Comparison of ENCODE assay signal across 8 mouse cellular contexts in the genomic region with DNA sequence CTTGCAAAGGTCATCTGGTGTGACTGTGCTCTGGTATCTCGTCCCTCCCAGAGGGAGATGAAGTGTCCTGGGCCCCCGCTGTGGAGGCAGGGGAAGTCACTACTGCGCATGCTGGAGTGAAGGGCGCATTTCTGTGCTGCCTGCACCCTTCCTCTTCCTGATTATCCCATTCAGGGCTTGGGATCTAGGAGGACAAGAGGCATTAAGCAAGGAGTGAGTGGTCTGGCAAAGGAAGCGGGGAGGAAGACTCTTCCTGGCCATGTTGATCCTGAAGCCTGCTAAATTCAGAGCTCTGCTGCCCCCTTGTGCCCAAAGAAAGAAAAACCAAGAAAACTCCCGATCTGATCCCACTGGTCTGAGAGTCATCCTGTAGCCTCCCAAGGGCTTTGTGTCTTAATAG. TPM values are rescaled to one million over a fixed set of nuclear protein-coding genes. Genes with fewer than 3 reads are reported as not detected.
A peak's percentile ranks its signal among the peaks of the same experiment; 100 is the strongest.
DNase-seq lines count a peak whose midpoint lies in the region; ATAC-seq lines count a peak whose summit lies in the region.

No protein-coding gene starts in this region.

- no peak overlapping the region for H3K4me3 ChIP-seq in embryonic facial prominence, embryonic 11.5 days (ENCODE audit: low read depth, low read length)
- no peak overlapping the region for H3K4me3 ChIP-seq in limb, embryonic 11.5 days (ENCODE audit: low read depth, low read length)
- H3K4me3 ChIP-seq in midbrain, embryonic 14.5 days (replicated peaks; ENCODE audit: low read depth, low read length): no peak overlapping the region

- DNase-seq in 416B (ENCODE audit: low read depth): peak; percentile 67
- peak; percentile 55 to 83 for DNase-seq in adrenal gland, postnatal 36 days
- DNase-seq in embryonic facial prominence, embryonic 11.5 days (ENCODE audit: low spot score): peak; percentile 94
- DNase-seq in heart, adult 11 months: peak; percentile 98
- DNase-seq in kidney, adult 11 months: peak; percentile 34
- DNase-seq in limb, embryonic 11.5 days (ENCODE audit: low spot score): peak; percentile 89
- DNase-seq in midbrain, embryonic 14.5 days: peak; percentile 95
- DNase-seq in spleen, postnatal 36 days (ENCODE audit: low spot score in 2 of 2): peak; percentile 8 to 38

- H3K27me3 ChIP-seq in embryonic facial prominence, embryonic 11.5 days (ENCODE audit: control insufficient read depth, insufficient read depth, low read length): no peaks in the 10 kb centered on the region
- H3K27me3 ChIP-seq in limb, embryonic 11.5 days (ENCODE audit: control insufficient read depth, insufficient read depth, low read length): no peaks in the 10 kb centered on the region
- H3K27me3 ChIP-seq in midbrain, embryonic 14.5 days (ENCODE audit: control insufficient read depth, insufficient read depth, low read length): no peaks in the 10 kb centered on the region

- peak overlapping the region; percentile 34 for H3K4me2 ChIP-seq in embryonic facial prominence, embryonic 11.5 days (ENCODE audit: low read depth, low read length)
- H3K4me2 ChIP-seq in limb, embryonic 11.5 days (ENCODE audit: low read depth, severe bottlenecking): no peak overlapping the region
- peak overlapping the region; percentile 31 for H3K4me2 ChIP-seq in midbrain, embryonic 14.5 days (ENCODE audit: low read length)

- no peaks in the 10 kb centered on the region; the same call in 1 of the 2 replicates for H3K4me1 ChIP-seq in embryonic facial prominence, embryonic 11.5 days (ENCODE audit: control insufficient read depth, insufficient read depth, low read length)
- H3K4me1 ChIP-seq in limb, embryonic 11.5 days (ENCODE audit: control insufficient read depth, insufficient read depth, low read length): no peaks in the 10 kb centered on the region
- H3K4me1 ChIP-seq in midbrain, embryonic 14.5 days (ENCODE audit: control insufficient read depth, insufficient read depth, low read length): no peaks in the 10 kb centered on the region

- H3K36me3 ChIP-seq in embryonic facial prominence, embryonic 11.5 days (replicated peaks; ENCODE audit: control insufficient read depth, insufficient read depth, low read depth, low read length): no peaks in the 10 kb centered on the region
- no peaks in the 10 kb centered on the region for H3K36me3 ChIP-seq in limb, embryonic 11.5 days (ENCODE audit: control insufficient read depth, insufficient read depth, low read length)
- no peaks in the 10 kb centered on the region for H3K36me3 ChIP-seq in midbrain, embryonic 14.5 days (ENCODE audit: control insufficient read depth, insufficient read depth, low read length)

- 31% methylated on average over 6 of the region's 6 CpGs for WGBS in embryonic facial prominence, embryonic 11.5 days
- WGBS in limb, embryonic 11.5 days: 21% methylated on average over 6 of the region's 6 CpGs
- WGBS in midbrain, embryonic 14.5 days: 34% methylated on average over 6 of the region's 6 CpGs

- no peak for ATAC-seq in embryonic facial prominence, embryonic 11.5 days (replicated peaks; ENCODE audit: insufficient number of reproducible peaks, low FRiP score, low TSS enrichment, low read depth)
- ATAC-seq in limb, embryonic 11.5 days (ENCODE audit: insufficient number of reproducible peaks, low FRiP score, low TSS enrichment, low read depth): no peak
- ATAC-seq in midbrain, embryonic 14.5 days (ENCODE audit: low FRiP score, low TSS enrichment): no peak

- no peaks in the 10 kb centered on the region for H3K9me3 ChIP-seq in embryonic facial prominence, embryonic 11.5 days (replicated peaks; ENCODE audit: control insufficient read depth, low read length)
- no peaks in the 10 kb centered on the region for H3K9me3 ChIP-seq in limb, embryonic 11.5 days (ENCODE audit: control insufficient read depth, low read length)
- H3K9me3 ChIP-seq in midbrain, embryonic 14.5 days (ENCODE audit: control insufficient read depth, low read length): no peaks in the 10 kb centered on the region

- no peak overlapping the region for H3K27ac ChIP-seq in embryonic facial prominence, embryonic 11.5 days (replicated peaks; ENCODE audit: low read depth, low read length)
- no peak overlapping the region for H3K27ac ChIP-seq in limb, embryonic 11.5 days (replicated peaks; ENCODE audit: low read depth, low read length)
- no peak overlapping the region for H3K27ac ChIP-seq in midbrain, embryonic 14.5 days (replicated peaks; ENCODE audit: low read depth, low read length)

- peak overlapping the region; percentile 29; the same call in 1 of the 2 replicates for H3K9ac ChIP-seq in embryonic facial prominence, embryonic 11.5 days (replicated peaks; ENCODE audit: low read length)
- H3K9ac ChIP-seq in limb, embryonic 11.5 days (ENCODE audit: low read length): no peak overlapping the region
- H3K9ac ChIP-seq in midbrain, embryonic 14.5 days (replicated peaks; ENCODE audit: low read length): no peak overlapping the region

RNA-seq across cellular contexts. Expression of gene Nnmt, which starts 13.6 kb away (rescaled TPM):
- total RNA-seq in adrenal gland, postnatal 36 days (2021): 10 to 100 TPM; 23.2 to 28.0 TPM
- polyA plus RNA-seq in embryonic facial prominence, embryonic 11.5 days (2014; fragmentation: Nextera tagmentation; extraction: Ambion mirVana): 2.0 and 2.8 TPM in 2 replicates
- polyA plus RNA-seq in limb, embryonic 11.5 days (2014; fragmentation: Nextera tagmentation; extraction: Ambion mirVana): 0.52 and 0.62 TPM in 2 replicates
- polyA plus RNA-seq in midbrain, embryonic 14.5 days (2014; fragmentation: Nextera tagmentation; extraction: Ambion mirVana): 0.99 and 1.0 TPM in 2 replicates

Comparison
In these comparisons a context has a peak if more than half of its experiments do, and no peak if none do; other contexts are left out.
1. DNase-seq: peak in every context shown above with its lines; median percentile 98 in heart, adult 11 months; 95 in midbrain, embryonic 14.5 days; 94 in embryonic facial prominence, embryonic 11.5 days; 89 in limb, embryonic 11.5 days; 69 in adrenal gland, postnatal 36 days; 67 in 416B; 34 in kidney, adult 11 months; 23 in spleen, postnatal 36 days.